Mouse (Mus musculus) layer of hippocampus, postnatal 14 days (tissue): ENCODE results near the gene Rsf1. TPM values are rescaled to one million over a fixed set of nuclear protein-coding genes. Genes with fewer than 3 reads are reported as not detected.

Source experiments
- DNase-seq, 2 experiments: peaks; one replicate each; pipeline ENCODE4 v3.0.0; 2021 to 2022; ENCODE audit warnings: low spot score in 2 of 2, mixed read lengths in 1 of 2
- total RNA-seq, 2 experiments: library from RNA; stranded (reverse); gene quantifications; 2 replicates each; pipeline ENCODE4 v1.2.3; 2021

The Rsf1 gene
- total RNA-seq, 2 experiments from 2014 or later: 43.5 to 45.3 TPM

DNA sequence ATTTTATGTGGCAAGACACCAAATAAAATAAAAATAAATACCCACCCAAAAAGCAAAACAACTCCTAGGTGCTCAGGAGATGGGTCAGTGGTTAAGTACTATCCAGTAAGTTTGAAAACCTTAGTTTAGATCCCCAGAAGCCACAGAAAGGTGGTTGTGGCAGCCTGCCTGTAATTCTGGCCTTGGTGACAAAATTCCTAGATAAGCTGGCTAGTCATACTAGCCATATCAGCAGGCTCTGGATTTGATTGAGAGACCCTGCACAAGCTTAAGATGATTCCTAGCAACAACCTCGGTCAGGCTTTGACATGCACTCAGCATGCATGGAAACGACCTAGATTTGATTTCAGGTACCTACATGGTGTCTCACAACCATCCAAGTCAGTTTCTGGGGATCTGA lies 49.7 kb downstream of the Rsf1 start:
- no peak for DNase-seq

DNA sequence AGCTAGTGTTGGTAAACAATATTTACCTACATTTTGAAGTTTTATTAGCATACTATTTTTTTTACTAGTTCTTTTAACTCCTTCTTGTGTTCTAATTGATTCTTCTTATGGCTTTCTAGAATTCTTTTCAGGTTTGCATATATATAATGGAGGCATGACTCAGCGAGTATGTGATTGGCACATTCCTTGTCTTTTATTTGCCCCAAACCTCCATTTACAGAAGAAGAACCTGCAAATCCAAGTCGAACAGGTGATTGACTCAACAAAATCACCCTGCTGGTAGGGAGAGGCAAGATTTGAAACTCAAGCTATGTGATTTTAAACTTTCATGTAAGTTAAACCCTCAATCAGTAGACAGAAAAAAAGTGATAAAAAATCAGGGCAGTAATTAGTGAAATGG lies 51.6 kb downstream of the Rsf1 start:
- no peak for DNase-seq

DNA sequence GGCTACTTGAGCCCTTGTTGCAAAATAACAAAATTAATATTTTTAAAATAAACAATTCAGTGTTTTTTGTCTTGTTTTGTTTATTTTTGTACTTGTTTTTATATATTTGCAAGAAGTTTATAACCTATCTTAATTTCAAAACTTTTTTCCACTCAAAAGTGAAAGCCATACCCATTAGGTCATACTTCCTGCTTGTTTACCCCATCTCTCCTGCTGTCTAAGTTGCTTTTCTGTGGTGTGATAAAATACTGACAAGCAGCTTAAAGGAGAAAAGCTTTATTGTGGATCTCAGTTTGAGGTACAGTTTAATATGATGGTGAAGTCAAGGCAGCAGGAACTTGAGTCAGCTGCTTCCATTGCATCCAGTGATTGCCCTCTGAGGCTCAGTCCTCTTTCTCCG lies 53.2 kb downstream of the Rsf1 start:
- no peak for DNase-seq

DNA sequence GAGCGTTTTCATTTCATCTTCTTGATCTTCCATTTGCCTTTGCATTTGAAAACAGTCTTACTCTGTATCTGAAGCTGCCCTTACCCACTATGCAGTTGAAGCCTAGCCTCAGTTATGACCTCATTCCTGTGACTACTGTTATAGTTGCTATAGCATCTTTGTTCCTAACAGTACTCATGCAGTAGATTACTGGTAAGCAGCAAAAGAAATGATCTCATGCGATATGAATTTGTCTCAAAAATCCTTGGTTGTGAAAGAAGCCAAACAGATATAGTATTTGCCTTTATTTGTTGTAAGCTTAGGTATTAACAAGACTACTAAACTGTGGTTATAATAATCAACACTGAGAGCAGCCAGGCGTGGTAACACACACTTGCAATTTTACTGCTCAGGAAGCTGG lies 65.4 kb downstream of the Rsf1 start:
- DNase-seq: no peak

- DNase-seq: no peak
Measured at GRCm38 (mm10) chr7:97647656-97648055, 68.0 kb downstream of the Rsf1 start.

DNA sequence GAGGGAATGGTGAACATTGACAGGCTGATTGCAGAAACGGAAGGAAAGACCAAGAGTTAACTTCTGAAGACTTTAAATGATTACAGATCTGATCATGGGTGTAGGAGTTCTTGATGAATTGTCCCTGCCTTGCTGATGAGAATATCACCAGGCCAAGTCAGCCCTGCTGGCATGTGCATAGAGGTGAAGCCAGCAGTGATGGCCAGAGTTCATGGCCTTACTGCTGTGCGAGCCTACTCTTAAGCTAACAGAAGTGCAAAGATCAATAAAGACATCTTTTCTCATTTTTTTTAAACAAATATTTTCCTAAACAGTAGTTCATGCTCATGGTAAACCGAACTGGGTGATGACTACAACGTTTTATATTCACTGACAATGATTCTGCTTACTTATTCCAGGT lies 71.0 kb downstream of the Rsf1 start:
- DNase-seq: no peak

DNA sequence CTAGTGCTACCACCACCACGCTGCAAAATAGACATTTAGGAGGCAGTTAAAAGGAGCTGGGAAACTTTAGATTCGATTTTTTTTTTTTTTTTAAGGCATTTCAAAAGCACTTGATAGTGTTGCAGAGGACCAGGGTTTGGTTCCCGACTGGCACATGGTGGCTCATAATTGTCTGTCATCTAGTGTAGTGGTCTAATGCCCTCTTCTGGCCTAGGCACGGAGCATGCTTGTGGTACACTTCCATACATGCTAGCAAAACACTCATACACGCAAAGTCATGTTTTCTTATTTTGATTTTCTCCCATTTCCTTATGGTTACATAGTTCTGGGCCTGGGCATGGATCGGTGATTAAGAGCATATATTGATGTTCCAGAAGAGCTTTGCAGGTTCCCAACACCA lies 76.5 kb downstream of the Rsf1 start:
- no peak for DNase-seq

- no peak for DNase-seq
Measured at GRCm38 (mm10) chr7:97661634-97662033, 81.9 kb downstream of the Rsf1 start.

DNA sequence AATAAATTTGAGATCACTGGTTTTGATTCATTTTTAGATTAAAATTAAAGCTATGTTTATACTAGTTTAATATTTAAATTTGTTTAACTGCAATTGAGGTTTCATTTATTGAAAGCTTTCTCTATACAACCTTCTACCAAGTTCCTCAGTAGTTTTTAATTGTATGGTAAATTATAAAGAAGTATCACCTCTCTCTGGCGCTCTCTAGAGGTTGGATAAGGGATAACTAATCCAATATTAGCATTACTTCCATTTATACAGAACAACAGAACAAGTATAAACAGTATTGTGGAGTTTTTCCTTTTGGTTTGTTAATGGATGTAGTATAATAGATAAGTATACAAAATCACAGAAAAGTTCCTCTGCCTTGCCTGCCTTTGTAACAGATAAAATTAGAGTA lies 99.5 kb downstream of the Rsf1 start:
- peak in 1 of 2 experiments; percentile 50 for DNase-seq

- no peak for DNase-seq
Measured at GRCm38 (mm10) chr7:97687831-97688230, 108.1 kb downstream of the Rsf1 start.

- no peak for DNase-seq
Measured at GRCm38 (mm10) chr7:97695441-97695840, 115.8 kb downstream of the Rsf1 start.

DNA sequence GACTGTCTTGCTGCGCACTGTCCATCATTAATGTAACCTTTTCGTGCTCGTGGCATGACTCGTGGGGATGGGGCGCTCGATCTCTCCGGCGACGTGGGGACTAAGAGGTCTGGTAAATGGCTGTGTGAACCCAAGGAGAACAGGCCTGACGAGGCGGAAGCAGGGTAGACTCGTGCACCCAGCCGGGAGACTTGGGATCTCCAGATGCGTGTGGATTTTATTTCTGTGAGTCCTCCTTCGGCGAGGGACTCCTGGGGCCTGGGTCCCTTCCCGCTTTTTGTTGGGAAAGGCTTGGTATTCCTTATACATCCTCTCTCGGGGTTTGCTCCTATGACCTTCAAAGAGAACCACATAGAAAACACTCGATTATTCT lies 116.4 kb downstream of the Rsf1 start:
- DNase-seq: no peak

GRCm38 (mm10) chr7:97696506-97697254 lies 117.0 kb downstream of the Rsf1 start, which contains the start of gene Clns1a:
Clns1a (plus strand) TSS chr7:97696634.
- DNase-seq: peak; percentile 93 to 96

DNA sequence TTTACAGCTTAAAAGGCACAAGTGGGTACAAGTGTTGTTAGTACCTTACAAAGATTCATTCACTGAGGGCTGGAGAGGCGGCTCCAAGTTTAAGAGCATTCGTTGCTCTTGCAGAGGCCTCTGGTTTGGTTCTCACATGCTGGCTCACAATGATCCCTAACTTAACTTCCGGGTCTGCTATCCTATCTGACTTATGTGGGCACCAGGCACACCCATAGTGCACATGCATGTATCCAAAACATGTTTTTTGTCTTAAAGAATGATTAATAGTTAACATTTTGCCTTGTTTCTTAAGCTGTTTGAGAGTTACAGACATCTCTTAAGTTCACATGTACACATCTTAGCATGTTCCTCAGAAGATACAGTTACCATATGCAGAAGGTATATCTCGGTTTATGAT lies 120.5 kb downstream of the Rsf1 start:
- DNase-seq: no peak

DNA sequence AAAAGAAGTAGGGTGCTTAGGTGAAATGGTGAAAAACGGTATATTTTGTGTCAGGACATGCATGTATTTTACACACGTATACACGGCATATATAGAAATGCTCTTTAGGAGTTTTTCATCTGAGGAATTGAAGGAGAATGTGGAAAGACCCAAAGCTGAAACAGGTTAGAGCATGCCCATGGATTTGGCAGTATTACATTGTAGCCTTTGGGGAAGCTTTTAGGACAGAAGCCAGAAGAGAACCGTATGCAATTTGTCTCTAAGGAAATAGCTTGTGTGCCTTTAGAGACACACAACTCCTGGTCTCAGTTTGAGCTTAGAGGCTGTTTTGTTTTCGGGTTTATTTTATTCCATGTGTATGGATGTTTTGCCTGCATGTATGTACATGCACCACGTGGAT lies 121.4 kb downstream of the Rsf1 start:
- no peak for DNase-seq

DNA sequence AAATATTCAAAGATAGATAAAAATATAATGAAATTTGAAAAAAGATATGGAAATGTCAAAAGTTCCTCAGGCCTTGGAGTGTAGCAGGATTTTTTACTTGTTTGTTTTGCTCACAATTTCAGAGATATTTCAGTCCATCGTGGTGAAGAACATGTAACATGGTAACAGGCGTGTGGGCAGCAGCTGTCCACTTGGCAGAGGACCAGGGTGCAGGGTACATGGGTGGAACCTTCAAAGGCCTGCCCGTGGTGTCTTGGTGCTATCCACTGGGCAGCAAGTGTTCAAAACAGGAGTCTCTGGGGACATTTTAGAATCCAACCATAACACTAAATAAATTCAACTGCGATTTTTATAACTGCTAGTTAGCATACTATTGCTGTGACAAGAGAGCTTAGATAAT lies 127.4 kb downstream of the Rsf1 start:
- no peak for DNase-seq

GRCm38 (mm10) chr7:97707809-97708208 lies 128.1 kb downstream of the Rsf1 start:
- no peak for DNase-seq

- DNase-seq: no peak
Measured at GRCm38 (mm10) chr7:97709204-97709603, 129.5 kb downstream of the Rsf1 start.

DNA sequence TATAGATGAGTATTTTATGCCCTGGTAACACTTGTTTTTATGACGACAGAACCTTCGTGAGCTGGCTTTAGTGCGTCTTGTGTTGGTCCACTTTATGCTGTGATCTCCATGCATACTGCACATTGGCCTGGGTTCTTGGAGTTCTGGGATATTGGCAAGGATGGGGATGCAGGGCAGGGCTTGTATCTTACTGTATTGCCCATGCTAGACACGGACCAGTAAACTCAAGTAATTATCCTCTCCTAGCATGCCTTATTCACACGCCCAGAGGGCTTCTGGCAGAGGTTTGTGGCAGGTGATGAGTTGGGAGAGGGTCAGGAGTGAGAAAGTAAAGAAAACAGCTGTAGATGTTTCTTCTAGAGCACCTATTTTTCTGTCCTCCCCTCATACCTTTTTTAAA lies 135.0 kb downstream of the Rsf1 start:
- DNase-seq: no peak

DNA sequence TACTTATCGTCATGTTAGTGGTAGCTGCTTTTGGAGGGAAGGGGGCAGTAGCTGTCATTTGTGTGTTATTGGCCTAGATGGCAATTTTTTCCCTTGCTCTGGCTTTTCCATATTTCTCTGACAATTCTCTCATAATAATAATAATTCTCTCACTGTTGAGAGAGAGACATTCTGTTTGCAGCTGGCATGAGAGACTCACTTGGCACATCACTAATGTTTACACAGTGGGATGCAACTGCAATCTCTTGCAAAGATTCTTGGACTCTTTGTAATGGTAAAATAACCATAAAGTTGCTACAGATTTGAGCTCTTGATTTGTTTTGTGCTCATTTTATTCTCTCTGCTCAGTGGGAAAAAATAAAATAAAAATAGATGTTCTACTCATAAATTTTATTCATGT lies 137.6 kb downstream of the Rsf1 start:
- DNase-seq: no peak

- DNase-seq: no peak
Measured at GRCm38 (mm10) chr7:97719078-97719477, 139.4 kb downstream of the Rsf1 start.

DNA sequence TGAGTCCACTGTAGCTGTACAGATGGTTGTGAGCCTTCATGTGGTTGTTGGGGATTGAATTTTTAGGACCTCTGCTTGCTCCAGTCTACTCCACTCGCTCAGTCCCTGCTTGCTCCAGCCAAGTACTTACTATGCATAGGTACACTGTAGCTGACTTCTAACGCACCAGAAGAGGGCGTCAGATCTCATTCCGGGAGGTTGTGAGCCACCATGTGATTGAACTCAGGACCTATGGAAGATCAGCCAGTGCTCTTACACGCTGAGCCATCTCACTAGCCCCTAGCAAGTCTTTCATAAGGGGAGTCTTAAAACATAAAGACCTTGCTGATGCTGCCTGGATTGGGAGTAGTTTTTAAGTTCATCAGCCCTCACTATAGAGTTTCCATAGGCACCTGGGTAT lies 140.4 kb downstream of the Rsf1 start:
- DNase-seq: no peak

DNA sequence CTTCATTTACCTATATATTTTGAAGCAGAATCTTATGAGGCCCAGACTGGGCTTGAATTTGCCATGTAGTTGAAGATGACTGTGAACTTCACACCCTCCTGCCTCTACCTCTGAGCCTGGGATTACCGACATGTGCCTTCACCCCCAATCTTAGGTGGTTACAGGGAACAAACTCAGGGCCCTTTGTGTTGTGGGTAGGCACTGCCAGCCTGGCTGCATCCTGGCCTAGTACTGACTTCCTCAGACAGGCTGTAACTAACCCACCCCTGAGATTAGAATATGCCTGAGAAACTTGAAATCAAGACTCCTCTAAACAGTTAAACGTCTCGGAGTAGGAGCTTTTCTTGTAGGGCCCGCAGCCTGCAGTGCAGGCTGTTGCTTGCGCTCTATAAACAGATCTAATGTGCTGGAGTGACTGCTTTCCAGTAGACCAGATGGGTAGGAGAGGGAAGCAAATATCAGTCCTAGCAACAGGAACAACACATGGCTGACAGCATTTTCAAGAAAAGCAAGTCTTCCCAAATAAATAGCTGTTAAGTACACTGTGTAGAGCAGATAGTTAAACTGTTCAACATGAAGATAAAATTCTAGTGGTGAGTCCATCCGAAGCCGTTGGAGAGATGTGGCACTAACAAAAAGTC lies 142.7 kb downstream of the Rsf1 start:
- DNase-seq: peak in 1 of 2 experiments; percentile 64
